Mouse (Mus musculus): Measurements from ENCODE around the gene Otub2. TPM values are rescaled to one million over a fixed set of nuclear protein-coding genes. Genes with fewer than 3 reads are reported as not detected.
A peak's percentile ranks its signal among the peaks of the same experiment; 100 is the strongest.

Gene Otub2
- total RNA-seq (2021): 10 to 100 TPM; 45.2 to 48.6 TPM
- long read RNA-seq, experiment 1, transcript Otub2-201 (6 exons, 2,791 nt): major isoform, 35 of 64 reads
- long read RNA-seq, experiment 1, partial matches to known transcripts: 9 of 64 reads
- long read RNA-seq, experiment 1, other reads (novel, unspliced or antisense): 19 of 64 reads
- long read RNA-seq, experiment 2, transcript Otub2-203 (5 exons, 3,055 nt): minor isoform, 6 of 93 reads
- long read RNA-seq, experiment 2, transcript Otub2-201 (6 exons, 2,791 nt): major isoform, 39 of 93 reads
- long read RNA-seq, experiment 2, partial matches to known transcripts: 24 of 93 reads
- long read RNA-seq, experiment 2, other reads (novel, unspliced or antisense): 23 of 93 reads

DNA sequence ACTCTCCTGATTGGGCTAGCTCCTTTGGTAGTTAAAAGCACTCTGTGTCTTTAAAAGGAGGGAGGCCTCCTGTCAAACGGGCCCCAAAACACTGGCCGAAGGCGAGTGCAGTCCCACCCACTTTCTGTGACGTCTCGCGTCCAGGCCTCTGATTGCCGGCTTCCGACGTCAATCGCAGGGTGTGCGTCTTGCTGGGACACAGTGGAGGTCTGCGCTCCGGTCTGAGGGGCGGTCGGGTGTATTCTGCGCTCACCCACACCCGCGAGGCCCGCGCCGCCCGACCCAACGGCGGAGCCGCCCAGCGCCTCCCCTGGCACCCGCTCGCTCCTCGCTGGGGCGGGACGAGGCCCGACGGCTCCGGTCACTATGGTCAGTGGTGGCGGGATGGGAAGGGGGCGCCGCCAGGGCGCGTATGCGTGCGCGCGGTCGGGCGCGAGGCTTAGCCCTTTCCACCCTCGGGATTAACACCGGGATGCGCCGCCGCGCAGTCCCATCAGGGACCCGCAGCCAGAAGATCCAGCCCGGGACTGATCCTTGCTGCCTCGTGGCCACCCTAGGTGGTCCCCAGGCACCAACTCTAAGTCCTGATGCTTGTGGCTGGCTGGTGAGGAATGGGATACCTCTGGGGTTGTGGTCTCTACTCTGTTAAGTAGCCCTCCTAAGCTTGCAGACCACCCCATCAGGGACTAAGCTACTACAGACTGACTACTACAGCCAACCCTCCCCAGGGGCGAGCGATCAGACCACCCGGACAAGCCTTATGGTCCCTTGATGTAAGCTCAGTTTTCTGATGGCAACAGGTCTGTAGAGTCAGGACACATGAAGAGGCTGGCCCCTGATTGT, at the start of gene Otub2:
Gene Otub2, plus strand, starts transcription at position 178 of the 843 bp plus-strand sequence.
- Histone ChIP-seq H3K27ac (peak within 1 kb of the TSS; percentile 95), H3K4me3 (peak within 1 kb of the TSS; percentile 84)
- peak; percentile 34 for TF ChIP-seq CTCF (conservative IDR thresholded peaks at IDR 0.05)
- DNase-seq (ENCODE audit: low spot score in 2 of 2): peak; percentile 98

DNA sequence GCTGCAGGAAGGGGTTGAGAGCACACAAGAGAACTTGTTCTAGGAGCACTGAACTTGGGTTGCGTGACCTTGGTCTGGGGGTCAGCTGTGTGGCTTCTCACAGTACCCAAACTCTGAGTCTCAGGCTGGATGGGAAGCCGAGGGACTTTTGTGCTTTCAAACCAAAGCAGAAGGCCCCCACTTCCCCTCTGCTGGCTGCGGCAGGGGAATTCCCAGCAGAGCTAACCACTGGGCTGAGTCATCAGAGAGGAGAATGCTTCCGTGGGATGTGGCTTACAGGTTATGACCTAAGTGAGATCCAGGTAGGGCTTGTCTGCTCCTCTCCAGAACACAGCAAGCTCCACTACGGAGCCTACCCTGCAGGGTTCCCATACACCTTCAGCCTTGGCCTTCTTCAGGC, 47.3 kb upstream of the Otub2 start:
- Histone ChIP-seq H3K27ac (no peak overlapping the region), H3K4me3 (no peak overlapping the region)
- TF ChIP-seq CTCF (conservative IDR thresholded peaks at IDR 0.05): no peak
- no peak for DNase-seq (ENCODE audit: low spot score in 2 of 2)

DNA sequence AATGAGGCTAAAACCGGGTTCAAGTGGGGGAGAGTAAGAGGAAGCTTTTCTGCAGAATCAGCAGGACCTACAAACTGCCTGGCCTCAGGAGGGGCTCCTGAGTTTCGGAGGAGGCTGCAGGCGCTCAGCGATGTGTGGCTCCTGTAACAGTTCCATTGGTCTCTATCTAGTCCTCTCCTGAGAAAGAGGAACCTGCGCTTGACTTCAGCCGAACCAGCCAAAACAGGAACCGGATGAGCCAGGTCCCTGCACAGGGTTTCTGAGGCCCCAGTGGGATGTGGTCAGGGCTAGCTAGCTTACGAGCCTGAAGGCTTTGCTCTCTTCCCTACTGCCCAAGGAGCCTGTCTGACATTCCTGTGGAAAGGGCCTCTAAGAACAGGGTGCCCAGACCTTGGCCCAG, 45.0 kb upstream of the Otub2 start:
- DNase-seq (ENCODE audit: low spot score in 2 of 2): no peak
- no peak for TF ChIP-seq CTCF (conservative IDR thresholded peaks at IDR 0.05)
- H3K4me3 ChIP-seq: no peak overlapping the region
- no peak overlapping the region for H3K27ac ChIP-seq

DNA sequence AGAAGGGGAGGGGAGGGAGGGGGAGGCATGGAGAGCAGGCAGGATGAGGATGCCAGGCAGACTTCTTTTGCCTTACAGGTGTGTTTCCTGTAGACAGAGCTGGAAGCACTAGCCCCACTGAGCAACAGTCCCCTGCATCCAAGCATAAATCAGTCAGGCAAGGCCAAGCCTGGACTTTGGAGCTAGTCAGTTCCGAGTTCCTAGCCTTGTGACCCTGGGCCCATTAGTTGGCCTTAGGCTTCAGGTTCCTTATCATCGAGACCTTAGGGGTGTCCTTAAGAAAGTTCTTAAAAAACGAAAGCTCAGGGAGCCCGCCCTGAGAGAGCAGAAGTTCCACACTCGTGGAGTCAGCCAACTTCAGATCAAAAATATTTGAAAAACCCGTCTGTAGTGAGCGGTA, 43.5 kb upstream of the Otub2 start:
- DNase-seq (ENCODE audit: low spot score in 2 of 2): no peak
- TF ChIP-seq CTCF (conservative IDR thresholded peaks at IDR 0.05): no peak
- no peak overlapping the region for H3K4me3 ChIP-seq
- H3K27ac ChIP-seq: no peak overlapping the region

- Histone ChIP-seq H3K4me3 (no peak overlapping the region), H3K27ac (no peak overlapping the region)
- no peak for TF ChIP-seq CTCF (conservative IDR thresholded peaks at IDR 0.05)
- no peak for DNase-seq (ENCODE audit: low spot score in 2 of 2)
These were observed 41.5 kb upstream of the Otub2 start for GRCm38 (mm10) chr12:103346945-103347344.

DNA sequence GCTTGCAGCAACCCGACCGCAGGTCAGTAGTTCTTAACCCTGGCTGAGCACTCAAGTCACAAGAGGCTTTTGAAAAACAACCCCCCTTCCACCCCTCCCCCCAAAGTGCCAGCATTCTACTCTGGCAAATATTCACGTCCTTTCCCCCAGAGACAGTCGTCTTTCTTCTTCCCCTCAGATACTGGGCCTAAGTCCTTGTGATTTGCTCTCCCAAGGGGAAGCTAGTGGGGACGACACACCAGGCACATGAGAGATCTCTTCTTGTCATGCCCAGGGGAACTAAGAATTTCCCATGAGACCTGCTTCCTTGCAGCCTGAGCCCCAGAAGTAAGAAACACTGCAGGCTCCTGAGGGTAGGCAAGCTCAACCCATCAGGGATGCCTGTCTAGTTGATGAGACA, 41.1 kb upstream of the Otub2 start:
- no peak overlapping the region for H3K4me3 ChIP-seq
- no peak for DNase-seq (ENCODE audit: low spot score in 2 of 2)
- no peak overlapping the region for H3K27ac ChIP-seq
- no peak for TF ChIP-seq CTCF (conservative IDR thresholded peaks at IDR 0.05)

DNA sequence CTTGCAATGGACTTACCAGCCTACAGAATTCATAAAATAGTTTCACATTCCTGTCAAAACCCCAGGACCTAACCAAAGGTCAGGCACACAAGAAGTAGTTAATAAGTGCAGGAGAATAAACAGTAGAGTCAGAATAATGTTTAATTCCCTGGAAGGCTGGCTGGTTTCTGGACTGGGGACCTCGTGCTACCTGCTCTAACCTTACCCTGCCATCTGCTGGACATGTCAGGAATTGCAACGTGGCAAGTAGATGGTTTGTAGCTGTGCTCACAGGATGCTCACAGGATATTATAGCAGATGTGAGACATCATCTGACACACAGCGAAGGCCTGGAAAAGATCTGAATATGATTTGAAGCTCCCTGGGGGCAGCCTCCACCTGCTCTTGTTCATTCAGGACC, 40.0 kb upstream of the Otub2 start:
- Histone ChIP-seq H3K27ac (no peak overlapping the region), H3K4me3 (no peak overlapping the region)
- DNase-seq (ENCODE audit: low spot score in 2 of 2): peak; percentile 78 to 90
- TF ChIP-seq CTCF (conservative IDR thresholded peaks at IDR 0.05): peak; percentile 97

DNA sequence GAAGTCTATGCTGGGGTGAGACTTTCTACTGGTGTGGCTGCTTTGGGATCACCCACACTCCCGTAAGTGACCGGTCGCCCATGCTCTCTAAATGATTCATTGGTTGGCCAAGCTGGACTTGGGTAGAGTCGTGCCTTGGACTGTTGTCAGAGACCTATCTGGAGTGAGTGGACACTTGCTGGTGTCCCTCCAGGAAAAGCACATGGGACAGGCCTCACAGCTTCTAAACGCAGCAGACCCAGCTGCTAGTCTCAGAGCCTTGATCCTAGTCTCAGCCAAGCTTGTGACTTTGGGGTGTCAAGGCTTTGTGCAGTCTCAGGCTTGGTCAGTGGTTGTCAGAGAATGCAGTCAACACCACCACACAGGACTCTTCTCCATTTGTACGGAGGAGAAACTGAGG, 35.7 kb upstream of the Otub2 start:
- no peak for DNase-seq (ENCODE audit: low spot score in 2 of 2)
- no peak overlapping the region for H3K4me3 ChIP-seq
- no peak for TF ChIP-seq CTCF (conservative IDR thresholded peaks at IDR 0.05)
- H3K27ac ChIP-seq: no peak overlapping the region

DNA sequence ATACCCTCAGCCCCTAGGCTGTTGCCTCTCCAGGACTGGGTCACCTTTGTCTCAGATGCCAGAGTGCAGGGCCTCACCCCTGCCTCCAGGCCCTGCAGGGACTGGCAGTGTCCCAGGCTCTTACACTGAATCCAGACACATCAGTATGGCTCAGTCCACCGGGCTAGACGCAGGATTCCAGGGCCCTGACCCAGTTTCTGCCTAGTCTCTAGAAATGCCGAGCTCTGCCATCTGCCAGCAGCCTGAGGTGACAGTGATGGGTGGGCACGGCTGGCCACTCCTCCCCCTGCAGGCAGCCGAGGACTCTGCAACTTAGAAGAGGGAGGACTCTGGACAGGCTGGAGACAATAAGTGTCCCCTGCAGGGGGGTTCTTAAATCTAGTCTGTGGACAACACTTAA, 34.9 kb upstream of the Otub2 start:
- TF ChIP-seq CTCF (conservative IDR thresholded peaks at IDR 0.05): peak; percentile 69
- no peak for DNase-seq (ENCODE audit: low spot score in 2 of 2)
- H3K27ac ChIP-seq: peak overlapping the region; percentile 19; the same call in 1 of the 2 replicates
- H3K4me3 ChIP-seq: no peak overlapping the region

- no peak within 1 kb of the TSS for H3K4me3 ChIP-seq
- peak within 1 kb of the TSS; percentile 3; the same call in 1 of the 2 replicates for H3K27ac ChIP-seq
- TF ChIP-seq CTCF (conservative IDR thresholded peaks at IDR 0.05): no peak
- DNase-seq (ENCODE audit: low spot score in 2 of 2): no peak
These were observed 32.6 kb upstream of the Otub2 start, which contains the start of gene Asb2 for GRCm38 (mm10) chr12:103355746-103356414. TSS of gene Asb2 (minus strand) at chr12:103356001.

DNA sequence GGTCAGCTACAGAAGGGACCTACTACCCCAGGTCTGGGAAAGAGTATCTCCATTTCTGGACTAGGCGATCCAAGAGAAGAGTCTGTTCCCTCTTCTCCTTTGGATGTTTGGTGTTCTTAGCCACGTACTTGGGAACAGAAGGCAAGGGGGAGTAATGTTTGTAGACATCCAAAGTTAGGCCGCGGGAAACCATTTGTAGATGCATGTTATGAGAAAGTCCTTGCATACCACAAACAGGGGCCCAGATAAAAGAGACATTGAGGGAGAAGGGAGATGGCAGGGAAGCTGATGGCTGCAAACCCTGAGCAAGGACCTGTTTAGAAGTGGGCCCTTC, 32.1 kb upstream of the Otub2 start:
- H3K4me3 ChIP-seq: no peak overlapping the region
- TF ChIP-seq CTCF (conservative IDR thresholded peaks at IDR 0.05): no peak
- H3K27ac ChIP-seq: peak overlapping the region; percentile 3; the same call in 1 of the 2 replicates

DNA sequence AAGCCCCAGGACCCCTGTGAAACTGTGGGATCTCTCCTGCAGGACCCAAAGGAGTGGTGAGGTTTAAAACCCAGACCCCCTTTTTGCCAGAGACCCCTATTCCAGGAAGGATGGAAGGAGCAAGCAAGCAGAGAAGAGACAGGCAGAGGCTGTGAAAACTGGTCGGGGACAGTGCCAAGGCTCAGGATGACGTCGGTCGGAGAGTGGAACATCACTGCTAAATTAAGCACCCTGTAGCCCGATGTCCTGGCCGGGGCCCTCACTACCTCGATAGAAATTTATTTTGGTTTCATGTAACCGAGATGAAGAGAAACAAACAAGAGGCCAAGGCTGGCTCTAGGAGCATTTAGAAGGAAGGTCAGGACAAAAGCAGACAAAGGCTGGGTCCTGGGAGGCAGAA, 30.3 kb upstream of the Otub2 start:
- no peak for DNase-seq (ENCODE audit: low spot score in 2 of 2)
- no peak for TF ChIP-seq CTCF (conservative IDR thresholded peaks at IDR 0.05)
- Histone ChIP-seq H3K4me3 (no peak overlapping the region), H3K27ac (peak overlapping the region; percentile 67; the same call in 1 of the 2 replicates)

More for the DNA sequence above, 32.1 kb upstream of the Otub2 start:
- DNase-seq (ENCODE audit: low spot score in 2 of 2): no peak
